Mouse (Mus musculus): Measurements from ENCODE around the gene Syngr1. TPM values are rescaled to one million over a fixed set of nuclear protein-coding genes. Genes with fewer than 3 reads are reported as not detected.

Gene Syngr1
- polyA plus RNA-seq, 1 experiment from 2014 or later: 26.3 TPM

DNA sequence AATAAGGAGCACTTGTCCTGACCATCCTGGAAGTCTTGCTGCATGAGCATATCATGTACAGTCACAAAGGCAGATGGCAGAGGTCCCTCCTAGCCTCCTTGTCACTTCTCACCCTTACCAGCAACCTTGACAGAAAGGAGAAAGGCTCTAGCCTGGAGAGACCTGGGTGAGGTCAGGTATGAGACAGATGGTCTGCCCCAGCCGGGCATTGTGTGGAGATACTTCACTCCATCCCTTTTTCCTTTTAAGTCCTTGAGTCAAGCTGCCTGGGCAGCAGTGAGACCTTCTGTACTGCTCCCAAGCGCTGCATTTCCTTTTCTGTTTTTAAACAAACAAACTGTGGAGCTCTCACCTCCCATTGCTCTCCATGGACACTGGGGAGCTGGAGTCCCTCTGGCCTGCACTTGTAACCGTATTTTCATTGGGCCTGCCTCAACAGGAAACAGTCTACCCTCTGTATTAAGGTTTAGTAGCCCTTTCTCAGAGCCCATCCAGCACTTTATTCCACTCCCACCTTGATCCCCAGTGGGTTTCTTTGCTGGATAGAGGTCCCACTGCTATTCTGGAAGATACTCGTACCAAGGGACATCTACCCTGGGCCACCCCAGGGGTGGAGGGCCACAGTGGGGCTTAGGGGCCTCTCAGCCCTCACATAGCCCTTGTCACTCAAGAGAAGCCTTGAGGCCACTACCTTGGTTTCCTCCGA, 67.0 kb downstream of the Syngr1 start:
- no peak overlapping the region for H3K4me2 ChIP-seq (ENCODE audit: low read length)
- DNase-seq: no peak
- no peak overlapping the region for H3K27ac ChIP-seq (replicated peaks; ENCODE audit: low read depth, low read length)
- H3K36me3 ChIP-seq (ENCODE audit: control insufficient read depth, insufficient read depth, low read length): peaks cover 90% of the 10 kb centered on the region
- ATAC-seq (ENCODE audit: low FRiP score, low TSS enrichment): no peak
- no peak overlapping the region for H3K4me3 ChIP-seq (replicated peaks; ENCODE audit: low read depth, low read length)
- no peaks in the 10 kb centered on the region for H3K27me3 ChIP-seq (ENCODE audit: control insufficient read depth, insufficient read depth, low read length)
- WGBS: 81% methylated on average over 5 of the region's 5 CpGs
- H3K9ac ChIP-seq (replicated peaks; ENCODE audit: low read length): no peak overlapping the region
- no peaks in the 10 kb centered on the region for H3K4me1 ChIP-seq (ENCODE audit: control insufficient read depth, insufficient read depth, low read length)
- no peaks in the 10 kb centered on the region for H3K9me3 ChIP-seq (ENCODE audit: control insufficient read depth, low read length)

DNA sequence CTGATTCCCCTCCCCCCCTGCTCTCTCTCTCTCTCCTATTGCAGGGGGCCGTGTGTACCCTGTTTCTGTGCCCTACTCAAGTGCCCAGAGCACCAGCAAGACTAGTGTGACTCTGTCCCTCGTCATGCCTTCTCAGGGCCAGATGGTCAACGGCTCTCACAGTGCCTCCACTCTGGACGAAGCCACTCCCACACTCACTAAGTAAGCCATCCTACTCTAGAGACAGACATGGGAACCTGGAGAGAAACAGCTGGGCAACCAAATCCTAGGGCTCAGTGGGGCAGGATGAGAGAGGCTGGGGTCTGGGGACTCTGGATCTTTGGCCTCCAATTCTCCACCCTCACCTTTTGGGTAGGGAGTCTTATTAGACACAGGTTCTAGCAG, 67.6 kb downstream of the Syngr1 start:
- H3K27ac ChIP-seq (replicated peaks; ENCODE audit: low read depth, low read length): no peak overlapping the region
- H3K9ac ChIP-seq (replicated peaks; ENCODE audit: low read length): no peak overlapping the region
- DNase-seq (no peak), ATAC-seq (ENCODE audit: low FRiP score, low TSS enrichment) (no peak)
- H3K36me3 ChIP-seq (ENCODE audit: control insufficient read depth, insufficient read depth, low read length): peaks cover 88% of the 10 kb centered on the region
- H3K4me1 ChIP-seq (ENCODE audit: control insufficient read depth, insufficient read depth, low read length): no peaks in the 10 kb centered on the region
- no peaks in the 10 kb centered on the region for H3K9me3 ChIP-seq (ENCODE audit: control insufficient read depth, low read length)
- WGBS: 56% methylated on average over 4 of the region's 4 CpGs
- no peaks in the 10 kb centered on the region for H3K27me3 ChIP-seq (ENCODE audit: control insufficient read depth, insufficient read depth, low read length)
- no peak overlapping the region for H3K4me2 ChIP-seq (ENCODE audit: low read length)
- no peak overlapping the region for H3K4me3 ChIP-seq (replicated peaks; ENCODE audit: low read depth, low read length)

DNA sequence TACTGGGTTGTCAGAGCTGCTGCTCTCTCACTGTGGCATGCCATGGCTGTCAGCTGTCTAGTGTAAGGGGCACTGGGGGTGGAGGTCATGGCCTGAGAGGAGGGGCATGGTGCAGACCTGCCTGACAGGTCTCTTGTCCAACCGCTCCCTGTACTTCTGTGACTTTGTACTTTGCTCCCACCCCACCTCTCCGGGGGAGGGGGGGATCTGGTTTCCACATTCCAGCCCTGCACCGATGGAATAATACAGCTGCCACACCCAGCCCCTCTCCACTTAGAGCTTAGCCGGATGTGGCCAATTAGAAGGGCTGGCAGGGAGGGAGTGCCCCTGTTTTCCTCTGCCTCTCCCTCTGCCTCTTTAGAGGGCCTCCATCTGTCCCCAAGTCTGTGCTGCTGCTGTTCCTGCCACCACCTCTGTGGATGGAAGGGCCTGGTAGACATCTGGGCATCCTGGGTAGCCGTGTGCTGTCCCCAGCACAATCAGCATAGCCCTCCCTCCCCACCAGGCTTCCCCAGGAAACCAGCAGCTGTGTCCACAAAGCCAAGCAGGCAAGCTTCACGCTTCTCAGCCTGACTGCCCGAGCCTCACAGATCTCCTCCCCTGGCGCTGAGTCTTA, 68.3 kb downstream of the Syngr1 start:
- H3K4me2 ChIP-seq (ENCODE audit: low read length): no peak overlapping the region
- WGBS: 45% methylated on average over 8 of the region's 8 CpGs
- H3K9me3 ChIP-seq (ENCODE audit: control insufficient read depth, low read length): no peaks in the 10 kb centered on the region
- H3K9ac ChIP-seq (replicated peaks; ENCODE audit: low read length): no peak overlapping the region
- no peaks in the 10 kb centered on the region for H3K4me1 ChIP-seq (ENCODE audit: control insufficient read depth, insufficient read depth, low read length)
- H3K36me3 ChIP-seq (ENCODE audit: control insufficient read depth, insufficient read depth, low read length): peaks cover 81% of the 10 kb centered on the region
- no peaks in the 10 kb centered on the region for H3K27me3 ChIP-seq (ENCODE audit: control insufficient read depth, insufficient read depth, low read length)
- H3K4me3 ChIP-seq (replicated peaks; ENCODE audit: low read depth, low read length): no peak overlapping the region
- H3K27ac ChIP-seq (replicated peaks; ENCODE audit: low read depth, low read length): no peak overlapping the region
- ATAC-seq (ENCODE audit: low FRiP score, low TSS enrichment) (no peak), DNase-seq (no peak)

DNA sequence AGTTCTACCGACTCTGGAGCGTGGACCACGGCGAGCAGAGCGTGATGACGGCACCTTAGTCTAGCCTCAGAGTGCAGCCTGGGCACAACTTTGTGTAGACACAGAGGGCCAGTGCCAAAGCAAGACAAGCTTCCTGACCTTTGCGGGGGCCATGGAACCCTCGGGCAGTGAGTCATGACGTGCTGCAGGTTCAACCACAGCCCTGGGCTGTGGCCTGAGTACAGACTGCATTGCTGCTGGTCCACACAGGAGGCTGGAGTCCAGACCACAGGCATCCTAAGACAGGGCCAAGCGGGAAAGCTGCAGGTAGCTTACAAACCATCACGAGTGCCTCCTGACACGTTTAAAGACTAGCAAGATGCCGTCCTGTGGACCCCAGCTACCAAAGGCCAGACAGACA, 69.1 kb downstream of the Syngr1 start:
- H3K4me2 ChIP-seq (ENCODE audit: low read length): no peak overlapping the region
- ATAC-seq (ENCODE audit: low FRiP score, low TSS enrichment): no peak
- no peaks in the 10 kb centered on the region for H3K9me3 ChIP-seq (ENCODE audit: control insufficient read depth, low read length)
- H3K4me3 ChIP-seq (replicated peaks; ENCODE audit: low read depth, low read length): no peak overlapping the region
- peaks cover 73% of the 10 kb centered on the region for H3K36me3 ChIP-seq (ENCODE audit: control insufficient read depth, insufficient read depth, low read length)
- DNase-seq: no peak
- no peak overlapping the region for H3K9ac ChIP-seq (replicated peaks; ENCODE audit: low read length)
- H3K4me1 ChIP-seq (ENCODE audit: control insufficient read depth, insufficient read depth, low read length): no peaks in the 10 kb centered on the region
- 95% methylated on average over 13 of the region's 13 CpGs for WGBS
- H3K27ac ChIP-seq (replicated peaks; ENCODE audit: low read depth, low read length): no peak overlapping the region
- no peaks in the 10 kb centered on the region for H3K27me3 ChIP-seq (ENCODE audit: control insufficient read depth, insufficient read depth, low read length)

DNA sequence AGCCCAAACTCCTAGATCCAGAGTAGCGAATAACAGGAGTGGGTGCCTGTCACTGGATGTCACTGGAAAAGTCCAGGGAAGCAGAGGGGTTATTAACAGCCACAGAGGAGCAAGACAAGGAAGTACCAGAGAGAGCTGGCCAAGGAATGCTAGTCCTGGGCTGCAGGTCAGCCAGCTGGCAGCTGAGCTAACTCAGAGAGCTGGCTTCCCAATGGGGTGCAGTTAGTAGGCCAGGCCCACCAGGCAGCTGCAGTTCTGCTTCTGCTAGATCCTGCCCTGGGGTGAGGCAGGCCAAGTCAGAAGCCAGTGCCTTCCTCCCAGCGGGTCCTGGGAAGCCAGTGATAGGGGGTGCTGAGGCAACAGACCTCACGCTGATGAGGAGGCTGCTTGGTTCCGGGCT, 69.6 kb downstream of the Syngr1 start:
- Histone ChIP-seq H3K9ac (replicated peaks; ENCODE audit: low read length) (no peak overlapping the region), H3K4me2 (ENCODE audit: low read length) (no peak overlapping the region), H3K9me3 (ENCODE audit: control insufficient read depth, low read length) (no peaks in the 10 kb centered on the region), H3K4me1 (ENCODE audit: control insufficient read depth, insufficient read depth, low read length) (no peaks in the 10 kb centered on the region), H3K4me3 (replicated peaks; ENCODE audit: low read depth, low read length) (no peak overlapping the region), H3K36me3 (ENCODE audit: control insufficient read depth, insufficient read depth, low read length) (peaks cover 68% of the 10 kb centered on the region), H3K27me3 (ENCODE audit: control insufficient read depth, insufficient read depth, low read length) (no peaks in the 10 kb centered on the region), H3K27ac (replicated peaks; ENCODE audit: low read depth, low read length) (no peak overlapping the region)
- no peak for ATAC-seq (ENCODE audit: low FRiP score, low TSS enrichment)
- DNase-seq: no peak
- WGBS: 96% methylated on average over 4 of the region's 4 CpGs

DNA sequence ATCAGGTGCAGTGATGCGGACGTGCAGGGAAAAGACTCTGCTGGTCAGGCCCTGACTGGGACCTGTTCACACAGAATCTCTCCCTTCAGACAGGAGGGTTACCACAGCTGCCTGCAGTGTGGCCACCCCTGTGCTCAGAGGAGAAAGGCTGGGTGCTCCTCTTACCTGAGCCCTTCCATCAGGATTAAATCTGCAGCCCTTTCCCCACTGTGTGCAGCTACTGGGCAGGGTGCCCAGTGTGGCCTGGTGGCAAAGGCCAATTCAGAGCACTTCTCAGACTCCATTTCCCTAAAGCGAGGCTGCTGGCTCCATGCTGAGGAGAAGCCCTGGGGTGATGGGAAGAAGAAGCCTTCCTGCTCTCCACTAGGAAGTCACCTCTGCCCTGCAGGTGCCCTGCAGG, 70.1 kb downstream of the Syngr1 start:
- Histone ChIP-seq H3K36me3 (ENCODE audit: control insufficient read depth, insufficient read depth, low read length) (peaks cover 63% of the 10 kb centered on the region), H3K4me3 (replicated peaks; ENCODE audit: low read depth, low read length) (no peak overlapping the region), H3K4me1 (ENCODE audit: control insufficient read depth, insufficient read depth, low read length) (no peaks in the 10 kb centered on the region), H3K9me3 (ENCODE audit: control insufficient read depth, low read length) (no peaks in the 10 kb centered on the region), H3K9ac (replicated peaks; ENCODE audit: low read length) (no peak overlapping the region), H3K27me3 (ENCODE audit: control insufficient read depth, insufficient read depth, low read length) (no peaks in the 10 kb centered on the region), H3K27ac (replicated peaks; ENCODE audit: low read depth, low read length) (no peak overlapping the region), H3K4me2 (ENCODE audit: low read length) (no peak overlapping the region)
- no peak for DNase-seq
- WGBS: 89% methylated on average over 3 of the region's 3 CpGs
- ATAC-seq (ENCODE audit: low FRiP score, low TSS enrichment): no peak

DNA sequence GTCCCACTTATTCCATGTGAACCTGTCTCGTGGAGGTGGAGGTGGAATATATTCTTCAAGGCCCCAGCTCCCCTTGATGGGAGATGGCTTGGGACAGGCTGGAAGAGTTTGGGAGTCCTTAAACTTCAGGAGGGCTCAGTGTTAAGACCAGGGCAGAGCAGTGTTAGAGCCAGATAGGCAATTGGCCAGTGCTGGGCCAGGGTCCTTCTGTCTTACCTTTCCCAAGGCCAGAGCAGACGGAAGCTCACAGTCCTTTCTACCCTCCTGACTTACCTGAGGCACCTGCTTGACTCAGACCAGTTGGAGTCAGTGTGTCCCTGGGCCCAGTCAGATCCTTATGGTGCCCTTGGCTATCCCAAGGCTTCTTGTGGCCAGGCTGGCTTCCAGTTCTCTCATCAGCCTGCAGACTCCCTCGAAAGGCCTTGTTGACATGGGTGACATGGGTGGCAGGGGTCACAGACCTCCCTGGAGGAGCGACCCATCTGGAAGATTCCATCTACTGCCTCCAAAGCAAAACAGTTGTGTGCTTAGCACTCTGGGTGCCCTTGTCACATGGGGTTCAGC, 71.3 kb downstream of the Syngr1 start:
- Histone ChIP-seq H3K4me2 (ENCODE audit: low read length) (no peak overlapping the region), H3K9me3 (ENCODE audit: control insufficient read depth, low read length) (no peaks in the 10 kb centered on the region), H3K4me1 (ENCODE audit: control insufficient read depth, insufficient read depth, low read length) (no peaks in the 10 kb centered on the region), H3K27me3 (ENCODE audit: control insufficient read depth, insufficient read depth, low read length) (no peaks in the 10 kb centered on the region), H3K27ac (replicated peaks; ENCODE audit: low read depth, low read length) (no peak overlapping the region), H3K9ac (replicated peaks; ENCODE audit: low read length) (no peak overlapping the region), H3K4me3 (replicated peaks; ENCODE audit: low read depth, low read length) (no peak overlapping the region), H3K36me3 (ENCODE audit: control insufficient read depth, insufficient read depth, low read length) (peaks cover 57% of the 10 kb centered on the region)
- ATAC-seq (ENCODE audit: low FRiP score, low TSS enrichment) (no peak), DNase-seq (no peak)
- WGBS: 90% methylated on average over 4 of the region's 4 CpGs

DNA sequence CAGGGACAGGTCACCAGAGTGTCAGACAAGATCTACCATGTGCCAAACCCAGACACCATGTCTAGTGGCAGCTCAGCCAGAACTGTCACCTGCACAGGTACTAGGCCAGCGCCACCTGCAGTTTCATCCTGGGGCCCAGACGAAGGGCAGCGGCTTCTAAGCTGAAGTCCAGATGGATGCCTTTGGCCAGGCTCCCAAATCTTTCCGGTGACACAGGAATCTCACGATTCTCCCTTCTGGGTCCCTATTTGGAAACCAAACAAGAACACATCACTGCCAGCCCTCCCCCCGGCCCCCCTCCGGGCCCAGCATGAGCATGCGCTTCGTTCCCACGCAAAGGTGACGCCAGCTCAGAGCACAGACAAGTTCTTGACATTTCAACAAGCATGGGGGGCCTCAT, 72.1 kb downstream of the Syngr1 start:
- Histone ChIP-seq H3K9ac (replicated peaks; ENCODE audit: low read length) (no peak overlapping the region), H3K4me3 (replicated peaks; ENCODE audit: low read depth, low read length) (no peak overlapping the region), H3K27ac (replicated peaks; ENCODE audit: low read depth, low read length) (no peak overlapping the region), H3K4me2 (ENCODE audit: low read length) (no peak overlapping the region), H3K27me3 (ENCODE audit: control insufficient read depth, insufficient read depth, low read length) (no peaks in the 10 kb centered on the region), H3K9me3 (ENCODE audit: control insufficient read depth, low read length) (no peaks in the 10 kb centered on the region), H3K4me1 (ENCODE audit: control insufficient read depth, insufficient read depth, low read length) (no peaks in the 10 kb centered on the region), H3K36me3 (ENCODE audit: control insufficient read depth, insufficient read depth, low read length) (peaks cover 49% of the 10 kb centered on the region)
- WGBS: 89% methylated on average over 11 of the region's 11 CpGs
- DNase-seq: no peak
- no peak for ATAC-seq (ENCODE audit: low FRiP score, low TSS enrichment)

DNA sequence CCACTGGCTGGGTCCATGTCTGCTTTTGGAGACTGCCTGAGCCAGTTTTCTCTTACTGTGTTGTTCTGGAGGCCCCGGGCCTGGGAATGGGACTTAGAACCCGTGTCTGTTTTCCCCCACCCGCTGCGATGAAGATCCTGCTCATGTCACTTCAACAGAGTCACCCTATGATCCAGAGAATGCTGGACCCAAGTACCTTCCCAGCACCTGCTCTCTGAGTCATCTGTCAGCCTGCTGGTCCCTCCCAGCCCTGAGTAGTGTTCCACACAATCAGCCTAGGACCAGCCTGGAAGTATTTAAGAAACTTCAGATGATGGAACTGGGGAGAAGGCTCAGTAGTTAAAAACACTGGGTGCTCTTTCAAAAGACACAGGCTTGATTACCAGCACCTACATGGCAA, 72.6 kb downstream of the Syngr1 start:
- no peak overlapping the region for H3K4me2 ChIP-seq (ENCODE audit: low read length)
- H3K27me3 ChIP-seq (ENCODE audit: control insufficient read depth, insufficient read depth, low read length): no peaks in the 10 kb centered on the region
- no peaks in the 10 kb centered on the region for H3K4me1 ChIP-seq (ENCODE audit: control insufficient read depth, insufficient read depth, low read length)
- no peak overlapping the region for H3K9ac ChIP-seq (replicated peaks; ENCODE audit: low read length)
- WGBS: 90% methylated on average over 4 of the region's 4 CpGs
- DNase-seq: no peak
- no peak for ATAC-seq (ENCODE audit: low FRiP score, low TSS enrichment)
- no peak overlapping the region for H3K27ac ChIP-seq (replicated peaks; ENCODE audit: low read depth, low read length)
- H3K36me3 ChIP-seq (ENCODE audit: control insufficient read depth, insufficient read depth, low read length): peaks cover 45% of the 10 kb centered on the region
- H3K9me3 ChIP-seq (ENCODE audit: control insufficient read depth, low read length): no peaks in the 10 kb centered on the region
- no peak overlapping the region for H3K4me3 ChIP-seq (replicated peaks; ENCODE audit: low read depth, low read length)

Data from midbrain, embryonic 14.5 days (tissue).